Mouse (Mus musculus) adrenal gland, adult 2 months (tissue): ENCODE data around the gene Prlr. TPM values are rescaled to one million over a fixed set of nuclear protein-coding genes. Genes with fewer than 3 reads are reported as not detected.

Experiments used
- DNase-seq: peaks from one replicate; pipeline ENCODE4 v3.0.0; 2021
- polyA plus RNA-seq: library from polyadenylated mRNA; depleted of rRNA; stranded (reverse); fragments of >200 nt; gene quantifications from 2 replicates; pipeline ENCODE4 v1.2.3, GENCODE M21; 2012
- total RNA-seq, 2 experiments: library from RNA; stranded (reverse); gene quantifications; 2 replicates each; pipeline ENCODE4 v1.2.3; 2021

Gene Prlr
- total and polyA plus RNA-seq, 3 experiments: 21.1 to 316 (median 72.2) TPM

DNA sequence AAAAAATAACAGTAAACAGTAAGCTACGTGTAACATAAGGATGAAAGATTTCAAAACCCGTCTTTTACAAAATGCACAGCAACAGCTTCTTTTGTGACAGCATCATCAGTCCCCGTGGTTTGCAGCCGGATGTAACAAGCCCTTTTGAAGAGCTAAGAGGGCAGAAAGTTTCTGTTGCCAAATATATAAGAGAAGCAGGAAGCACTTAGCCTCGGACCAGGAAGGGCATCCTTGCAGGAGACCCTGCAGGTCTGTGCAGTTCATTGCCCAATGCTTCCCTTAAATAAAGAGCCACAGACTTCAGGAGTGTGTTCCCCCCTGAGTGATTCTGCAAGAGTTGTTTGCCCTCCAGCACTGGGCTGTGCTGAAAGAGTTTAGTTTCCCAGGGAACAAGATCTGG lies 58.9 kb downstream of the Prlr start:
- no peak for DNase-seq

- no peak for DNase-seq
Observed at GRCm38 (mm10) chr15:10236812-10237211, 59.8 kb downstream of the Prlr start.

GRCm38 (mm10) chr15:10238454-10238853 lies 61.4 kb downstream of the Prlr start:
- DNase-seq: no peak

- peak; percentile 65 for DNase-seq
Observed at GRCm38 (mm10) chr15:10240228-10240795, 63.3 kb downstream of the Prlr start.

DNA sequence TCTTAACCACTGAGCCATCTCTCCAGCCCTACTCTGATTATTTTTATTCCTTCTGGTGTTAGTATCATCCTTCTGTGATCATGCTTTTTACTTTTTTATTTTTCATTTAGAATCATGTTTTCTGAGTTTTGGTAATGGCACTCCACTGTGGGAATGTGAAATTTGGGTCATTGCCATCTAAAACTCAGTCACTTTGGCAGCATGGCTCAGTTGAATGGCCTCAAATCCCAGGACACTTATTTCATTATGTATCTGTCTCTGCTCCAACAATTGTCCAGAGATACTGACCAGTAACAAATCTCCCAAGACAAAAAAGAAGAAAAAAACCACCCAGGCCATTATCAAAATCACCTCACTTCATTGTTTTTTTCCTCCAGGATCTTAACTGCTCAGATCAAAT lies 65.2 kb downstream of the Prlr start:
- no peak for DNase-seq

DNA sequence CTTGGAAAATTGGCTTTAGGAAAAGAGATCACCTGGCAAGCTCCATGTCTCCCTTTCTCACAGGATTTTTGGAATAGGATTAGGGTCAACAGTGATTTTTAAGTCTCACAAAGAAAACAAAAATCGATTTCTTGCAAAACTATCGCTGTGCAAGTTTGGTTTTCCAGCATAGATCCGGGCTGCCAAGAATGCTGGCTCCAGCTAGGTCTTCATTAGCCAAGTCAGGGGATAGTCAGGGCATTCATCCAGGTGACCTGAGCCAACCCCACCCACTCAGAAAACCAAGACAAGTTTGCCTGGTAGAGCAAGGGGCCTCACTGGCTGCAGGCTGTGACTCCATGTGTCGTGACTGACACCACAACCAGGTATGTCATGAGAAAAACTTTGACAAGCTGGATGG lies 72.2 kb downstream of the Prlr start:
- peak; percentile 44 for DNase-seq

GRCm38 (mm10) chr15:10250784-10251183 lies 73.7 kb downstream of the Prlr start:
- DNase-seq: no peak

GRCm38 (mm10) chr15:10252526-10252925 lies 75.5 kb downstream of the Prlr start:
- DNase-seq: peak; percentile 49

- DNase-seq: no peak
Observed at GRCm38 (mm10) chr15:10262219-10262618, 85.2 kb downstream of the Prlr start.

GRCm38 (mm10) chr15:10262641-10263040 lies 85.6 kb downstream of the Prlr start:
- no peak for DNase-seq

DNA sequence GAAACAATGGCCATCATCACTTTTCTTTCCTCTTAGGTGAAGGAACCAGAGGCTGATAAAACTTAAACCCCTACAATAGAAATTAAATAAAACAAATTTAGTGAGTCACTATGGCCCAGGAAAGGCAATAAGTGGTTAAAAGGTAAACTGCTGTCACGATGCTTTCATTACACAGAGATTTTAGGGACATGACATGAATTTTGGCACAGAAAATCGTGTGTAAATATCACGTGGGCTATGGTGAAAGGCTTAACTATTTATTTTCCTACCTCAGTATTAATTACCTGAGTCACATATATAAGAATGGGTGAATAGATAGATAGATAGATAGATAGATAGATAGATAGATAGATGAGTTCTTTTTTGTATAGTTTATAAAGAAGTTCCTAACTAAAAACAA lies 86.4 kb downstream of the Prlr start:
- no peak for DNase-seq

DNA sequence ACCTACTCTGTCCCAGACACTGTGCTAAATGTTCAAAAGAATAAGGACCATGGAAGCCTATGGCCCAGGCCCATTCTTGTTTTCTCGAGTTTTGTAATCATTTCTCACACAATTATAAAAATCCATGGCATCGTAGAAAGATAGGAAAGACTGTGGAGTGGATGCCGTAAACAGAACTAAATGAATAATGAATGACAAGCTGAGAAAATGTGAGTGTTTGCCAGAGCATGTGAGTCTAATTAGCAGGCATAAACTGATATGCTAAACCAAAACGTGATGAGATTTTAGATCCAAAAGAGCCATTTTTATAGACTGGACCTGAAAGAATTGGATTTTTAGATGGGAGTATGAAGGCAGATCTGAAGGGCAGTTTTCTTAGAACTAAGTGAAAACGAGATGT lies 87.8 kb downstream of the Prlr start:
- DNase-seq: no peak

GRCm38 (mm10) chr15:10267251-10267650 lies 90.2 kb downstream of the Prlr start:
- no peak for DNase-seq

DNA sequence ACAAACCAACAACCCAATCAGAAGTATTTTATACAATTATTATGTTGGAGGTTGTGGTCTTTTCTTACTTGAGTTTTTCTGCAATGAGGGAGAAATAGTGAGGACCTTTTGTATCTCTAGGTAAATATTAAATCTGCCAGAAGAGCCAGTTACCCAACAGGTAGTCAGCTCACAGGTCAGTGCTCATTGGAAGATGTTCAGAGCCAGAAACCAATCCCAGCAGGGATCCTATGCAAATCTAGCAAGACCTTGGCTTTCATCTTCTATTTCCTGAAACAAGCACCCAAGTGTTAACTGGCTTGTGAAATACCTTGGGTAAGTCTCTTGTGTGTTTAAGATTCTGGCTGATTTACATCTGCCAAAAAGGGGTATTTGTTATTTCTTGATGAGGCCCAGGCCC lies 99.3 kb downstream of the Prlr start:
- DNase-seq: no peak

DNA sequence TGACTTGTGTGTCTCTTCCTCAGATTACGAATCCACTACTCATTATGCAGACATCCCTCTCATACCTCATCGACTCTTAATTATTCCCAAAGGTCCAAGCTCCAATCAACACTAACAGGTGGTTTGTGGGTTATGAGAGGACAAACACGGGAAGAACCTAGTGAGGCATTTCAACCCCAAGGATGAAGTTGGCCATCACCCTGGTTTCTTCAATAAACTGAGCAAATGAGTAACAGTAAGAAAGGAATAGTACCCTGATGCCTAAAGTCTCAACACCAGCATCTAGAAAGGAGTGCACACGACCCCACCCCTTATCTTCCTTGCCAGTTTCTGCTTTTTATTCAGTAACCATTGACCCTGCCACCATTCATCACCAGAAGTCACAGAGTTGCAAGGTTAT lies 100.4 kb downstream of the Prlr start:
- no peak for DNase-seq

DNA sequence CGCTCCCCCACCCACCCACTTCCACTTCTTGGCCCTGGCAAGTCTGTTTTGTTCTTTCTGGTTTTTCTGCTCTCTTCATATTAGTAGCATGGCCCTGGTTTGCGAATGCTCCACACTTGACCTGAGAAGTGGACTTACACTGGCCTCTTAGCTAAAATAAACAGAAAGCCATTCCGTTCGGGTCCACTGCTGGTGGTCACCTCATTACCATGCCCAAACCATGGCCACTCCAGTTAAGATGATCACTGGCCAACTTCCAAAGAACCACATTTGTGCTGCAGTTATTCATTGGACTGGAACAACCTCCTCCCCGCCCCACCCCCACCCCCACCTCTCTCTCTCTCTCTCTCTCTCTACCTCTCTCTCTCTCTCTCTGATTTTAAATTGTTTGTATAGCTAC lies 104.5 kb downstream of the Prlr start:
- no peak for DNase-seq

DNA sequence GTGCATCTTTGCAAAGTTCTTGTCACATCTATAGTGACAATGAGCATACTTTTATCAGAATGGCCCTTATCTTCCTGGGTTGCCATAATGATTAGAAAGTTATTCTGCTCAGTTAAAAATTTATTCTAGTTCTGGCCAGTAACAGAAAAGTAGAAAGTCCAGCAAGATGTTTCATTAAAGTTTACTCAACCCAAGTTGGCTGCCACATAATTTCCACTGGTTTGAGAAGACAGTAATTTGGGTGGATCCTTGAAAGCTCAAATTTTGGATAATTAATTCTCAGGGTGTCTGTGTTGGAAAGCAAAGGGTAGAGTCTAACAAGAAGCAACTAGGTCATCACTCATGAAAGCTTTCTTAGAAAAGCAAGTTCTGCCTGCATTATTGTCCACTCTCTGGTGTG lies 106.6 kb downstream of the Prlr start:
- DNase-seq: no peak

- DNase-seq: no peak
Observed at GRCm38 (mm10) chr15:10296570-10296969, 119.5 kb downstream of the Prlr start.

DNA sequence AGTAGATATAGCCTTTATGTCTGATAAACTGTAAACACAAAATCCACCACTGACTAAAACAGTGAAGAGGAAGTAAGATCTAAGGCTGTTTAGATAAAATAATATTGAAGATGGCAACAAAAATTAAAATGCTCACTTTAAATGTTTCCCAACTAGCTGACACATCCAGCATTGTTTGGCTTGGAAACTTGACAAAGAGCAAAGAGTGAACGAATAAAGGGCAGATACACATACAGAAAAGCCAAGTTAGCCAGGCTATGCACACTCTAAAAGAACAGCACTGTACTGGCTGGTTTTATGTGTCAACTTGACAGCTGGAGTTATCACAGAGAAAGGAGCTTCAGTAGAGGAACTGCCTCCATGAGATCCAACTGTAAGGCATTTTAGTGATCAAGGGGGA lies 121.0 kb downstream of the Prlr start:
- DNase-seq: peak; percentile 32

- DNase-seq: no peak
Observed at GRCm38 (mm10) chr15:10299467-10299866, 122.4 kb downstream of the Prlr start.

DNA sequence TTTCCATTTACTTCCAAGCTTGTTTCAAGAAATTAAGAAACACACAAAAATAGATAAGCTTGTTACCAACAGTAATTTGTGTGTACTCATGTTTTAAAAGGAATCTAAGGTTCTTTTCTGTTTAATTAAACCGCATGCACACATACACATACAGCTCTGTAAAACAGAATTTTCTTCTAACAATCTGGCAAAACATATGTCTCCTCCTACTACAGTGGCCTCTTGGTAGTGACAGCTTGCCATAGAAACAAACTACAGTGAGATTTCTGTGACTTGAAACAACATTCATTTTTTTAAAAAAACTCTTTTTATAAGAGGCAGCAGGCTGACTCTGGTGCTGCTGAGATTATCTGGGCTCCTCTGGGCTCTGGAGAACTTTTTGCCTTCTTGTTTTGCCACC lies 129.4 kb downstream of the Prlr start:
- no peak for DNase-seq

- peak; percentile 36 for DNase-seq
Observed at GRCm38 (mm10) chr15:10311826-10312225, 134.8 kb downstream of the Prlr start.

DNA sequence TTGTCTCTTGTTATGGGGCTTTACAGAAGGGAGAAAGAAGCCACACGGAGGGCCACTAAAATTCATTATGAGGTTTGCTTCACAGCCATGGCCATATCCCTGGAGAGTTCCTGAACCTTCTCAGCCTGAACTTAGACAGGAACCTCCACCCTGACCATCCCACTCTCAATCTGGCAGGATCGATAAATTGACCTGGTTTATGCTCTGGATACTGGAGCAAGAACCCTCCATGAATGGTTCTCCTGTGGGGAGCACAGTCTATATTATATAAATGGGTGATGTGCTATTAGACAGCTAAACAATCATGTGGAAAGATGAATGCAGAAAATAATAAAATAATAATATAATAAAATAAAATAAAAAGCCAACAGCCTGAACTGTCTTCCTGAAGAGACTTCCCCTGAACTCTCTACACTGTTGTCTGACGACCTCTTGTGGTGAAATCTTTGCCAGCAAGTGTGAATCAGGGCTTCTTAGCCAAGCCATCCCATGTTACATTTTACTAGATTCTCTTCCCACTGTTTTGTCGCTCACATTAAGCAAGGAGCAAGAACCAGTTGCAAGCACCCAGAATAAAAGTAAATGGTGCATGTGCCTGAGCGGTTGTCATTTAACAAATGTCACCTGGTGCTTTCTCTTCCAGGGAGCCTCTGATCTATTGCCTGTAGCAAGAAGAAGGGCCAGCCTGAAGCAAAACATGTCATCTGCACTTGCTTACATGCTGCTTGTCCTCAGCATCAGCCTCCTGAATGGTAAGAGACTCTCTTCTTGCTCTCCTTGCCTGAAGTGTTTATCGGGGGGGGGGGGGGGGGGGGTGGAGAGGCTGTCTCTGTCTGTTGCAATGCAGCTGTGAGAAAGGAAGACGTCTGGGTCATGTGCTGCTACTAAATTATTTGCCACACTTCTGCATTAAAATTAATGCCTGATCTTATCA lies 136.8 kb downstream of the Prlr start:
- peak; percentile 75 for DNase-seq

DNA sequence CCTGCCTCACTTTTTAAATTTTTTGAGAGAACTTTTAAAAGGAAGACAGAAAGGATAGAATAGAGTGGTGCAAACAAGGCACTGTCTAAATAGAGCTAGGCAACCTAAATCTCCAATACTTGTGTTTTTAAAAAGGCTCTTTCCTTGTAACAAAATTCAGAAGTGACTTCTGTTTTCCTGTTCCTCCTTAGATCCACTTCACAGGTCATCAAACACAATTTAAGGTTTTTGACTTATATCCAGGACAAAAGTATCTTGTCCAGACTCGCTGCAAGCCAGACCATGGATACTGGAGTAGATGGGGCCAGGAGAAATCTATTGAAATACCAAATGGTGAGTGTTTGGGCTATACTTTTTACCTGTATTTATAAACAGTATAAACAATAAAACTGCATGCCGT lies 148.0 kb downstream of the Prlr start, which contains the start of gene Gm21973:
TSS of gene Gm21973 (plus strand) at position 301 of the 400 bp plus-strand sequence.
- no peak for DNase-seq
